Mouse (Mus musculus): Measurements from ENCODE around the gene Olfr694. TPM values are rescaled to one million over a fixed set of nuclear protein-coding genes. Genes with fewer than 3 reads are reported as not detected.
"Not testable (repeated sequence)": the region's sequence is repeated elsewhere in the genome, so short reads cannot be mapped to it uniquely, and the experiment has no call there.

Olfr694 gene
- polyA plus RNA-seq (2016; fragmentation: Nextera tagmentation; extraction: Ambion mirVana) = not detected in 2 replicates

- Histone ChIP-seq H3K36me3 (no peaks in the 10 kb centered on the region), H3K27me3 (replicated peaks) (no peaks in the 10 kb centered on the region), H3K27ac (ENCODE audit: poor library complexity, severe bottlenecking) (no peak within 1 kb of the TSS), H3K4me3 (no peak within 1 kb of the TSS), H3K4me1 (replicated peaks) (no peaks in the 10 kb centered on the region), H3K9ac (no peak within 1 kb of the TSS), H3K4me2 (no peak within 1 kb of the TSS), H3K9me3 (replicated peaks) (no peaks in the 10 kb centered on the region)
- WGBS = 86% methylated on average over 1 of the region's 1 CpGs
- no peak for ATAC-seq (ENCODE audit: insufficient number of reproducible peaks, low FRiP score)
Measured at GRCm38 (mm10) chr7:106691714-106692113, at the start of gene Olfr694. Gene Olfr694 (minus strand): TSS chr7:106691814.

GRCm38 (mm10) chr7:106737028-106737427 is 45.4 kb upstream of the Olfr694 start:
- Histone ChIP-seq H3K4me1 (replicated peaks) (no peaks in the 10 kb centered on the region), H3K9ac (no peak overlapping the region), H3K4me3 (no peak overlapping the region), H3K36me3 (no peaks in the 10 kb centered on the region), H3K27me3 (replicated peaks) (no peaks in the 10 kb centered on the region), H3K27ac (ENCODE audit: poor library complexity, severe bottlenecking) (no peak overlapping the region), H3K9me3 (replicated peaks) (no peaks in the 10 kb centered on the region), H3K4me2 (no peak overlapping the region)
- no peak for ATAC-seq (ENCODE audit: insufficient number of reproducible peaks, low FRiP score)

GRCm38 (mm10) chr7:106733717-106734116 is 42.1 kb upstream of the Olfr694 start:
- H3K27me3 ChIP-seq (replicated peaks) = no peaks in the 10 kb centered on the region
- no peak overlapping the region for H3K4me2 ChIP-seq
- no peak overlapping the region for H3K4me3 ChIP-seq
- H3K36me3 ChIP-seq = no peaks in the 10 kb centered on the region
- H3K27ac ChIP-seq (ENCODE audit: poor library complexity, severe bottlenecking) = no peak overlapping the region
- H3K4me1 ChIP-seq (replicated peaks) = no peaks in the 10 kb centered on the region
- ATAC-seq (ENCODE audit: insufficient number of reproducible peaks, low FRiP score) = no peak
- no peaks in the 10 kb centered on the region for H3K9me3 ChIP-seq (replicated peaks)
- H3K9ac ChIP-seq = no peak overlapping the region
- WGBS = 61% methylated on average over 2 of the region's 2 CpGs

- not testable (repeated sequence) for H3K36me3 ChIP-seq; H3K27me3 ChIP-seq (replicated peaks); H3K4me2 ChIP-seq; H3K9me3 ChIP-seq (replicated peaks); H3K4me3 ChIP-seq; ATAC-seq (ENCODE audit: insufficient number of reproducible peaks, low FRiP score); H3K4me1 ChIP-seq (replicated peaks); H3K27ac ChIP-seq (ENCODE audit: poor library complexity, severe bottlenecking); H3K9ac ChIP-seq
- 81% methylated on average over 2 of the region's 2 CpGs for WGBS
Measured at GRCm38 (mm10) chr7:106725654-106726053, 34.0 kb upstream of the Olfr694 start.

- H3K27ac ChIP-seq (ENCODE audit: poor library complexity, severe bottlenecking) = no peak within 1 kb of the TSS
Measured at GRCm38 (mm10) chr7:106716296-106716695, 24.7 kb upstream of the Olfr694 start, which contains the start of gene Olfr695. Gene Olfr695 (minus strand): TSS chr7:106716396.

GRCm38 (mm10) chr7:106711463-106711862 is 19.8 kb upstream of the Olfr694 start:
- 74% methylated on average over 6 of the region's 6 CpGs for WGBS
- Histone ChIP-seq H3K4me3 (no peak overlapping the region), H3K4me1 (replicated peaks) (no peaks in the 10 kb centered on the region), H3K9me3 (replicated peaks) (0 out of 2 replicates have a peak, but pooled peaks cover 1% of the 10 kb centered on the region), H3K27ac (ENCODE audit: poor library complexity, severe bottlenecking) (no peak overlapping the region), H3K9ac (no peak overlapping the region), H3K36me3 (no peaks in the 10 kb centered on the region), H3K27me3 (replicated peaks) (no peaks in the 10 kb centered on the region), H3K4me2 (no peak overlapping the region)
- no peak for ATAC-seq (ENCODE audit: insufficient number of reproducible peaks, low FRiP score)

More at GRCm38 (mm10) chr7:106716296-106716695, 24.7 kb upstream of the Olfr694 start, which contains the start of gene Olfr695:
- no peak within 1 kb of the TSS for H3K4me3 ChIP-seq
- H3K36me3 ChIP-seq = no peaks in the 10 kb centered on the region
- ATAC-seq (ENCODE audit: insufficient number of reproducible peaks, low FRiP score) = no peak
- no peaks in the 10 kb centered on the region for H3K4me1 ChIP-seq (replicated peaks)
- no peaks in the 10 kb centered on the region for H3K9me3 ChIP-seq (replicated peaks)
- no peak within 1 kb of the TSS for H3K9ac ChIP-seq
- no peak within 1 kb of the TSS for H3K4me2 ChIP-seq
- H3K27me3 ChIP-seq (replicated peaks) = no peaks in the 10 kb centered on the region

- not testable (repeated sequence) for H3K9ac ChIP-seq; ATAC-seq (ENCODE audit: insufficient number of reproducible peaks, low FRiP score); H3K27me3 ChIP-seq (replicated peaks); H3K4me2 ChIP-seq; H3K27ac ChIP-seq (ENCODE audit: poor library complexity, severe bottlenecking); H3K4me1 ChIP-seq (replicated peaks); H3K9me3 ChIP-seq (replicated peaks); H3K4me3 ChIP-seq; H3K36me3 ChIP-seq
- WGBS = 88% methylated on average over 10 of the region's 10 CpGs
Measured at GRCm38 (mm10) chr7:106707705-106708104, 16.1 kb upstream of the Olfr694 start.

- H3K27me3 ChIP-seq (replicated peaks) = no peaks in the 10 kb centered on the region
- no peak overlapping the region for H3K4me2 ChIP-seq
- H3K4me1 ChIP-seq (replicated peaks) = no peaks in the 10 kb centered on the region
- no peaks in the 10 kb centered on the region for H3K36me3 ChIP-seq
- H3K9ac ChIP-seq = no peak overlapping the region
- no peak overlapping the region for H3K4me3 ChIP-seq
- peaks cover 9% of the 10 kb centered on the region; the same call in 1 of the 2 replicates for H3K9me3 ChIP-seq (replicated peaks)
- no peak for ATAC-seq (ENCODE audit: insufficient number of reproducible peaks, low FRiP score)
- H3K27ac ChIP-seq (ENCODE audit: poor library complexity, severe bottlenecking) = no peak overlapping the region
- WGBS = 65% methylated on average over 1 of the region's 1 CpGs
Measured at GRCm38 (mm10) chr7:106696891-106697290, 5.3 kb upstream of the Olfr694 start.

GRCm38 (mm10) chr7:106692976-106693375 is 1.4 kb upstream of the Olfr694 start:
- Histone ChIP-seq H3K27ac (ENCODE audit: poor library complexity, severe bottlenecking) (no peak overlapping the region), H3K27me3 (replicated peaks) (no peaks in the 10 kb centered on the region), H3K9me3 (replicated peaks) (no peaks in the 10 kb centered on the region), H3K4me1 (replicated peaks) (no peaks in the 10 kb centered on the region), H3K4me3 (no peak overlapping the region), H3K36me3 (no peaks in the 10 kb centered on the region), H3K4me2 (no peak overlapping the region), H3K9ac (no peak overlapping the region)
- WGBS = 56% methylated on average over 3 of the region's 3 CpGs
- ATAC-seq (ENCODE audit: insufficient number of reproducible peaks, low FRiP score) = no peak

GRCm38 (mm10) chr7:106685382-106685781 is 6.2 kb downstream of the Olfr694 start:
- no peak overlapping the region for H3K4me3 ChIP-seq
- WGBS = 77% methylated on average over 2 of the region's 2 CpGs
- H3K9ac ChIP-seq = no peak overlapping the region
- H3K4me1 ChIP-seq (replicated peaks) = no peaks in the 10 kb centered on the region
- H3K27ac ChIP-seq (ENCODE audit: poor library complexity, severe bottlenecking) = no peak overlapping the region
- H3K36me3 ChIP-seq = no peaks in the 10 kb centered on the region
- no peaks in the 10 kb centered on the region for H3K9me3 ChIP-seq (replicated peaks)
- no peak for ATAC-seq (ENCODE audit: insufficient number of reproducible peaks, low FRiP score)
- H3K27me3 ChIP-seq (replicated peaks) = no peaks in the 10 kb centered on the region
- no peak overlapping the region for H3K4me2 ChIP-seq

- H3K9ac ChIP-seq = no peak within 1 kb of the TSS
- no peaks in the 10 kb centered on the region for H3K36me3 ChIP-seq
- H3K4me3 ChIP-seq = no peak within 1 kb of the TSS
- H3K4me1 ChIP-seq (replicated peaks) = no peaks in the 10 kb centered on the region
- H3K9me3 ChIP-seq (replicated peaks) = no peaks in the 10 kb centered on the region
- H3K27me3 ChIP-seq (replicated peaks) = no peaks in the 10 kb centered on the region
- H3K27ac ChIP-seq (ENCODE audit: poor library complexity, severe bottlenecking) = no peak within 1 kb of the TSS
- ATAC-seq (ENCODE audit: insufficient number of reproducible peaks, low FRiP score) = no peak
- H3K4me2 ChIP-seq = no peak within 1 kb of the TSS
Measured at GRCm38 (mm10) chr7:106680484-106680883, 11.1 kb downstream of the Olfr694 start, which contains the start of gene Olfr693. Gene Olfr693 (minus strand): TSS chr7:106680584.

- no peaks in the 10 kb centered on the region for H3K27me3 ChIP-seq (replicated peaks)
- H3K9me3 ChIP-seq (replicated peaks) = no peaks in the 10 kb centered on the region
- H3K4me2 ChIP-seq = no peak overlapping the region
- no peaks in the 10 kb centered on the region for H3K36me3 ChIP-seq
- H3K4me1 ChIP-seq (replicated peaks) = no peaks in the 10 kb centered on the region
- no peak overlapping the region for H3K27ac ChIP-seq (ENCODE audit: poor library complexity, severe bottlenecking)
- no peak overlapping the region for H3K4me3 ChIP-seq
- no peak overlapping the region for H3K9ac ChIP-seq
- ATAC-seq (ENCODE audit: insufficient number of reproducible peaks, low FRiP score) = no peak
Measured at GRCm38 (mm10) chr7:106652344-106652652, 39.3 kb downstream of the Olfr694 start.

All from heart, embryonic 12.5 days (tissue).